Mouse (Mus musculus) intestine, embryonic 14.5 days (tissue): ENCODE data around the gene Rfx5. TPM values are rescaled to one million over a fixed set of nuclear protein-coding genes. Genes with fewer than 3 reads are reported as not detected.
"Not testable (repeated sequence)": the region's sequence is repeated elsewhere in the genome, so short reads cannot be mapped to it uniquely, and the experiment has no call there.

Source experiments
- ATAC-seq: fragments of 200-750 bp; cut with Nextera tagmentation; replicated peaks from 2 replicates; pipeline ENCODE4 v1.8.0; 2017; ENCODE audit warnings: low read depth, moderate number of reproducible peaks, moderate TSS enrichment, moderate library complexity; ENCODE audit not compliant: low FRiP score, low TSS enrichment
- DNase-seq: peaks from one replicate; pipeline ENCODE4 v3.0.0-alpha.2; 2018; ENCODE audit warnings: low spot score
- H3K27ac ChIP-seq: fragments of 300-500 bp; sonication (generic); 2 replicates; pipeline ENCODE4 v1.5.1; 2014; ENCODE audit warnings: low read depth, mild to moderate bottlenecking, control low read depth
- H3K27me3 ChIP-seq: fragments of 300-500 bp; sonication (generic); replicated peaks from 2 replicates; pipeline ENCODE4 v1.6.1; 2014; ENCODE audit warnings: low read length, control low read depth; ENCODE audit not compliant: control insufficient read depth, insufficient read depth
- H3K36me3 ChIP-seq: fragments of 300-500 bp; sonication (generic); 2 replicates; pipeline ENCODE4 v1.6.1; 2014; ENCODE audit warnings: low read length, control low read depth; ENCODE audit not compliant: control insufficient read depth, insufficient read depth
- H3K4me1 ChIP-seq: fragments of 300-500 bp; sonication (generic); replicated peaks from 2 replicates; pipeline ENCODE4 v1.6.1; 2014; ENCODE audit warnings: low read length, control low read depth, mixed read lengths; ENCODE audit not compliant: control insufficient read depth, insufficient read depth
- H3K4me2 ChIP-seq: fragments of 300-500 bp; sonication (generic); 2 replicates; pipeline ENCODE4 v1.6.1; 2014; ENCODE audit warnings: low read length
- H3K4me3 ChIP-seq: fragments of 300-500 bp; sonication (generic); 2 replicates; pipeline ENCODE4 v1.5.1; 2014; ENCODE audit warnings: low read depth, low read length, control low read depth, mixed read lengths
- H3K9ac ChIP-seq: fragments of 300-500 bp; sonication (generic); 2 replicates; pipeline ENCODE4 v1.6.1; 2014; ENCODE audit warnings: mild to moderate bottlenecking, low read length
- H3K9me3 ChIP-seq: fragments of 300-500 bp; sonication (generic); 2 replicates; pipeline ENCODE4 v1.6.1; 2016; ENCODE audit warnings: low read length, control low read depth; ENCODE audit not compliant: control insufficient read depth
- WGBS: fragments of 180-500 bp; shearing (Covaris S2); extraction: QIAGEN DNeasy Blood & Tissue Kit; methylation state at CpG from one replicate; pipeline ENCODE4 v1.1.7; 2014; 5-methylcytosine and 5-hydroxymethylcytosine counted together
- polyA plus RNA-seq: library from polyadenylated mRNA; unstranded; fragments of >200 nt; fragmentation: Nextera tagmentation; extraction: Ambion mirVana; gene quantifications from 2 replicates; pipeline ENCODE4 v1.2.1, GENCODE M21; 2014

Gene Rfx5
- polyA plus RNA-seq, 1 experiment from 2014 or later: 10.1 TPM

- Histone ChIP-seq H3K4me1 (peaks cover 6% of the 10 kb centered on the region), H3K27ac (peak within 1 kb of the TSS; percentile 86), H3K9ac (peak within 1 kb of the TSS; percentile 42), H3K9me3 (no peaks in the 10 kb centered on the region), H3K36me3 (no peaks in the 10 kb centered on the region), H3K27me3 (no peaks in the 10 kb centered on the region), H3K4me2 (peak within 1 kb of the TSS; percentile 59), H3K4me3 (peak within 1 kb of the TSS; percentile 37)
- 4% methylated on average over 16 of the region's 16 CpGs for WGBS
- ATAC-seq (peak; percentile 85), DNase-seq (peak; percentile 93)
Observed at GRCm38 (mm10) chr3:94932809-94933564, 20.9 kb upstream of the Rfx5 start, which contains the start of gene Selenbp1. TSS of gene Selenbp1 (plus strand) at chr3:94933056.

DNA sequence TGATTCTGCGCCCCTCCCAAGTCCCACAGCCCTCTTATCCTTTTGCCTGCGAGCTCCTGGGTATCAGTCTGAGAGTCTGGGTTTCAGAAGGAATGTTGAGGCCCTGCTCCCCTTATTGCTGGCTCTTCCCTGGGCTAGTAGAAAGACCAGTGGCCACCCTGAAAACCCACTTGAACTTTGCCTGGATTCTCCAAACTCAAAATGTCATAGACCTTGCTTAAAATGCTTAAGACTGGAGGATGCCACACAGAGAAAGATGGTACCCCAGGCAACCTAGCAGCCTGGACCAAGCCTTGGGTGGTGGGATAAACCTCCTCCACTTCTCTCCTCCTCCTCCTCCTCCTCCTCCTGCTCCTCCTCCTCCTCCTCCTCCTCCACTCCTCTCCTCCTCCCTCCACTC is 20.3 kb upstream of the Rfx5 start:
- not testable (repeated sequence) for H3K9ac ChIP-seq
- WGBS: no CpG with 5 or more reads among the region's 2 CpGs

GRCm38 (mm10) chr3:94934564-94934963 is 19.3 kb upstream of the Rfx5 start:
- H3K27ac ChIP-seq, DNase-seq, H3K4me1 ChIP-seq, H3K36me3 ChIP-seq, H3K27me3 ChIP-seq, H3K4me2 ChIP-seq, H3K9ac ChIP-seq, ATAC-seq, H3K4me3 ChIP-seq, H3K9me3 ChIP-seq: not testable (repeated sequence)
- 89% methylated on average over 3 of the region's 3 CpGs for WGBS

More for the DNA sequence above, 20.3 kb upstream of the Rfx5 start:
- not testable (repeated sequence) for ATAC-seq, DNase-seq, H3K27ac ChIP-seq, H3K36me3 ChIP-seq, H3K27me3 ChIP-seq, H3K9me3 ChIP-seq, H3K4me1 ChIP-seq
- Histone ChIP-seq H3K4me3 (0 out of 2 replicates have a peak overlapping the region, but pooled peaks have one; percentile 37), H3K4me2 (peak overlapping the region; percentile 59)

DNA sequence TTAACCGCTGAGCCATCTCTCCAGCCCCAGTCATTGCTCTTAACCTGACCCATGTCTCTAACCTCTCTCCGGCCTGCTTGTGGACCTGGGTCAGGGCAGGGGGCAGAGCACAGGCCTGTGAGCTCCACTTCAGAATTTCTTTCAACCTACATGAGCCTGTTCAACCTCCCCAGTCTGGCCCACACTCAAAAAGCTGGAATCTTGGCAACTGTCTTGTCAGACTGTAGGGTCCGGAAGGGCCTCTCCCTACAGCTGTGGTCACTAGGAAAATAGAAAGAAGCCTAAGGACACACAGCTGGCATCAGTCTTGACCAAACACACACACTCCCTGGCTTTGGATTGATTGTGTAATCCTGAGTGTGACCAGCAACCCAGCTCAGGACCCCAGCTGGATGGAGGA is 18.5 kb upstream of the Rfx5 start:
- H3K27ac ChIP-seq, DNase-seq: not testable (repeated sequence)
- 82% methylated on average over 3 of the region's 3 CpGs for whole genome bisulfite sequencing

DNA sequence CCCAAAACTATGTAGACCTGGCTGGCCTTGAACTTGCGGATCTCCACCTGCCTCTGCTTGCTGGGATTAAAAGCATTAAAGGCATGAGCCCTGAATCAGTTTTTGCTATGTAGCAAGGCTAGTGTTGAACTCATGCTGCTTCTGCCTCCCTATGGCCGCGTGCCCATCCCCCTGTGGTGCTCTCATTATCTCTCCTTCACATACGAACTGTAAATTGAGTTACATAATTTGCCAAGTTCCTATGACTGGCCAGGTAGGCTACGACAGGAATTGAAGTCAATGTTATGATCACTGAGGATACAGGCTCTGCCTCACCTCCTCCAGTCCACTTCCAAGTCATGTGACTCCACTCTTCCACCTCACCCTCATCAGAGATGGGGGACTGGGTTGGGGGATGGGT is 17.7 kb upstream of the Rfx5 start:
- H3K27ac ChIP-seq, DNase-seq, H3K4me2 ChIP-seq, H3K9ac ChIP-seq, H3K27me3 ChIP-seq, ATAC-seq, H3K9me3 ChIP-seq, H3K4me1 ChIP-seq, H3K4me3 ChIP-seq, H3K36me3 ChIP-seq: not testable (repeated sequence)
- WGBS: 83% methylated on average over 5 of the region's 5 CpGs

More for the DNA sequence above, 18.5 kb upstream of the Rfx5 start:
- H3K4me2 ChIP-seq, H3K9me3 ChIP-seq, ATAC-seq, H3K27me3 ChIP-seq, H3K4me1 ChIP-seq, H3K9ac ChIP-seq, H3K4me3 ChIP-seq, H3K36me3 ChIP-seq: not testable (repeated sequence)

GRCm38 (mm10) chr3:94937194-94937593 is 16.7 kb upstream of the Rfx5 start:
- 83% methylated on average over 6 of the region's 7 CpGs for WGBS
- H3K4me2 ChIP-seq, ATAC-seq, DNase-seq, H3K9me3 ChIP-seq, H3K4me3 ChIP-seq, H3K36me3 ChIP-seq, H3K27me3 ChIP-seq, H3K9ac ChIP-seq, H3K27ac ChIP-seq, H3K4me1 ChIP-seq: not testable (repeated sequence)

DNA sequence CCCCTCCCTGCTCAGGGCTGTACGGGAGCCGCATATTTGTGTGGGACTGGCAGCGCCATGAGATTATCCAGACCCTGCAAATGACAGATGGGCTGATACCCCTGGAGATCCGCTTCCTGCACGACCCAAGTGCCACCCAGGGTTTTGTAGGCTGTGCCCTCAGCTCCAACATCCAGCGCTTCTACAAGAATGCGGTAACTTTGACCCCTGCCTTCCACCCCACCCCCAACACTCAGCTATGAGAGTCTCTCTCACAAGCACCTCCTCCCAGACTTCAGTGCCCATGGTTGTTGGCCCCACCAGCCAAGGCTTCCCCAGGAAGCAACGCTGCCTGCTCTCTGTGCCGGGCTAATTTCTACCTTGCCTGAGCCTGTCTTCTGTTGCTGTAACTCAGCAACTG is 13.8 kb upstream of the Rfx5 start:
- 32% methylated on average over 9 of the region's 9 CpGs for WGBS
- not testable (repeated sequence) for H3K9me3 ChIP-seq, H3K4me2 ChIP-seq, H3K36me3 ChIP-seq, H3K9ac ChIP-seq, H3K27me3 ChIP-seq, H3K27ac ChIP-seq, H3K4me1 ChIP-seq, DNase-seq, ATAC-seq, H3K4me3 ChIP-seq

- not testable (repeated sequence) for H3K4me1 ChIP-seq, H3K9ac ChIP-seq, H3K9me3 ChIP-seq, DNase-seq, ATAC-seq, H3K4me2 ChIP-seq, H3K36me3 ChIP-seq, H3K27me3 ChIP-seq, H3K4me3 ChIP-seq, H3K27ac ChIP-seq
- WGBS: 79% methylated on average over 8 of the region's 9 CpGs
Observed at GRCm38 (mm10) chr3:94942211-94942967, 11.5 kb upstream of the Rfx5 start.
